Mouse (Mus musculus): ENCODE results near the gene Edf1. TPM values are rescaled to one million over a fixed set of nuclear protein-coding genes. Genes with fewer than 3 reads are reported as not detected.

The Edf1 gene
- polyA plus RNA-seq, 1 experiment: 413 TPM

GRCm38 (mm10) chr2:25578796-25579736, 21.4 kb downstream of the Edf1 start:
- H3K36me3 ChIP-seq (ENCODE audit: control insufficient read depth, insufficient read depth, low read length): peaks cover 3% of the 10 kb centered on the region
- H3K27ac ChIP-seq (ENCODE audit: insufficient read depth, low read depth, low read length): no peak overlapping the region
- H3K27me3 ChIP-seq (ENCODE audit: control insufficient read depth, insufficient read depth, low read length): peaks cover 36% of the 10 kb centered on the region
- WGBS: 13% methylated on average over 77 of the region's 77 CpGs
- no peak for TF ChIP-seq CTCF (IDR thresholded peaks at IDR 0.05; ENCODE audit: extremely low read depth, insufficient read length, insufficient replicate concordance, low read depth, low read length)
- TF ChIP-seq POLR2A (IDR thresholded peaks at IDR 0.05; ENCODE audit: low read depth, low read length): no peak
- peaks cover 32% of the 10 kb centered on the region for H3K4me1 ChIP-seq (ENCODE audit: control insufficient read depth, insufficient read depth, insufficient read length, low read length)
- peak overlapping the region; percentile 25 for H3K4me3 ChIP-seq (ENCODE audit: low read depth, low read length)

- peak overlapping the region; percentile 25 for H3K4me3 ChIP-seq (ENCODE audit: low read depth, low read length)
- peaks cover 36% of the 10 kb centered on the region for H3K27me3 ChIP-seq (ENCODE audit: control insufficient read depth, insufficient read depth, low read length)
- H3K36me3 ChIP-seq (ENCODE audit: control insufficient read depth, insufficient read depth, low read length): peaks cover 7% of the 10 kb centered on the region
- H3K4me1 ChIP-seq (ENCODE audit: control insufficient read depth, insufficient read depth, insufficient read length, low read length): peaks cover 30% of the 10 kb centered on the region
- 2% methylated on average over 27 of the region's 27 CpGs for WGBS
- H3K27ac ChIP-seq (ENCODE audit: insufficient read depth, low read depth, low read length): no peak overlapping the region
- TF ChIP-seq CTCF (IDR thresholded peaks at IDR 0.05; ENCODE audit: extremely low read depth, insufficient read length, insufficient replicate concordance, low read depth, low read length): peak; percentile 75; the same call in 1 of the 2 replicates
- TF ChIP-seq POLR2A (IDR thresholded peaks at IDR 0.05; ENCODE audit: low read depth, low read length): no peak
Measured at GRCm38 (mm10) chr2:25579737-25580460, 22.3 kb downstream of the Edf1 start.

GRCm38 (mm10) chr2:25580621-25581101, 23.0 kb downstream of the Edf1 start:
- 19% methylated on average over 6 of the region's 6 CpGs for WGBS
- TF ChIP-seq CTCF (IDR thresholded peaks at IDR 0.05; ENCODE audit: extremely low read depth, insufficient read length, insufficient replicate concordance, low read depth, low read length): no peak
- peaks cover 36% of the 10 kb centered on the region for H3K27me3 ChIP-seq (ENCODE audit: control insufficient read depth, insufficient read depth, low read length)

GRCm38 (mm10) chr2:25581294-25581864, 23.7 kb downstream of the Edf1 start, which contains the start of gene Ajm1:
TSS of gene Ajm1 (minus strand) at chr2:25581757.
- no peak within 1 kb of the TSS for H3K27ac ChIP-seq (ENCODE audit: insufficient read depth, low read depth, low read length)
- H3K4me3 ChIP-seq (ENCODE audit: low read depth, low read length): peak within 1 kb of the TSS; percentile 40
- peaks cover 36% of the 10 kb centered on the region for H3K27me3 ChIP-seq (ENCODE audit: control insufficient read depth, insufficient read depth, low read length)
- TF ChIP-seq POLR2A (IDR thresholded peaks at IDR 0.05; ENCODE audit: low read depth, low read length) (no peak), CTCF (IDR thresholded peaks at IDR 0.05; ENCODE audit: extremely low read depth, insufficient read length, insufficient replicate concordance, low read depth, low read length) (peak; percentile 85; the same call in 1 of the 2 replicates)
- 6% methylated on average over 19 of the region's 19 CpGs for whole genome bisulfite sequencing
- peaks cover 26% of the 10 kb centered on the region for H3K4me1 ChIP-seq (ENCODE audit: control insufficient read depth, insufficient read depth, insufficient read length, low read length)
- peaks cover 13% of the 10 kb centered on the region for H3K36me3 ChIP-seq (ENCODE audit: control insufficient read depth, insufficient read depth, low read length)

More at GRCm38 (mm10) chr2:25580621-25581101, 23.0 kb downstream of the Edf1 start:
- no peak overlapping the region for H3K4me3 ChIP-seq (ENCODE audit: low read depth, low read length)
- peaks cover 27% of the 10 kb centered on the region for H3K4me1 ChIP-seq (ENCODE audit: control insufficient read depth, insufficient read depth, insufficient read length, low read length)
- peaks cover 13% of the 10 kb centered on the region for H3K36me3 ChIP-seq (ENCODE audit: control insufficient read depth, insufficient read depth, low read length)
- no peak overlapping the region for H3K27ac ChIP-seq (ENCODE audit: insufficient read depth, low read depth, low read length)

- H3K4me3 ChIP-seq (ENCODE audit: low read depth, low read length): no peak overlapping the region
- H3K27me3 ChIP-seq (ENCODE audit: control insufficient read depth, insufficient read depth, low read length): peaks cover 34% of the 10 kb centered on the region
- peaks cover 17% of the 10 kb centered on the region for H3K36me3 ChIP-seq (ENCODE audit: control insufficient read depth, insufficient read depth, low read length)
- 20% methylated on average over 6 of the region's 6 CpGs for WGBS
- no peak overlapping the region for H3K27ac ChIP-seq (ENCODE audit: insufficient read depth, low read depth, low read length)
- peaks cover 26% of the 10 kb centered on the region for H3K4me1 ChIP-seq (ENCODE audit: control insufficient read depth, insufficient read depth, insufficient read length, low read length)
- TF ChIP-seq POLR2A (IDR thresholded peaks at IDR 0.05; ENCODE audit: low read depth, low read length) (no peak), CTCF (IDR thresholded peaks at IDR 0.05; ENCODE audit: extremely low read depth, insufficient read length, insufficient replicate concordance, low read depth, low read length) (no peak)
Measured at GRCm38 (mm10) chr2:25581901-25582301, 24.3 kb downstream of the Edf1 start.

DNA sequence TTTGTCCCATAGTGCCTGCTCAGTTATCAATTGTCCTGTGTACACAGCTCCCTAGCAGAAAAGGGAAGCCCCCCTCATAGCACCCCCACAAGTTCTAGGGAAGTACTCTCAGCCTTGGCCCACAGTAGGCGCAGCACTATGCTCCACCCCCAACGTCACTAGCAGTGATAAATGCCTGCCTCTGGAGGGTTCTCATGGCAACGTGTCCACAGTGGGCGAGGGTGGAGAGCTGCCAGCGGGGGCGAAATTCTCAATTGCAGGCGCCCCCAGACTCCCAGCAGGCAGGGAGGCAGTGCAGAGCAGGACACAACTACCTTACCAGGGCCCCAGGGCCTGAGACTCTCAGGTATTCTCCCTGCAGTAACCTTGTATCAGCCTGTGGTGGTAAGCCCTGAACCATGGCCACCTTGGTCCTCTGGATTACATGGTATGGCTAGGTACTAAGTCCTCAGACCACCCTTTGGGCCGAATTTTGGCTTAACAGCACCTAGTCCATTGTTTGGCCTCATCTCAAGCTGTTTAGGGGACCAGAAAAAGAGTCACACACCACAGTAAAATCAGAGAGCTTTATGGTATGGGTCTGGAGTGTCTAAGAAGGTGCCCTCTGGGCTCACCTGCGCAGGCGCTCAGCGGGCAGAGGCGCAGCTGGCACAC, 24.9 kb downstream of the Edf1 start:
- WGBS: 55% methylated on average over 12 of the region's 12 CpGs
- H3K4me3 ChIP-seq (ENCODE audit: low read depth, low read length): no peak overlapping the region
- H3K27ac ChIP-seq (ENCODE audit: insufficient read depth, low read depth, low read length): no peak overlapping the region
- peaks cover 27% of the 10 kb centered on the region for H3K27me3 ChIP-seq (ENCODE audit: control insufficient read depth, insufficient read depth, low read length)
- peaks cover 23% of the 10 kb centered on the region for H3K36me3 ChIP-seq (ENCODE audit: control insufficient read depth, insufficient read depth, low read length)
- TF ChIP-seq CTCF (IDR thresholded peaks at IDR 0.05; ENCODE audit: extremely low read depth, insufficient read length, insufficient replicate concordance, low read depth, low read length): no peak
- TF ChIP-seq POLR2A (IDR thresholded peaks at IDR 0.05; ENCODE audit: low read depth, low read length): no peak
- H3K4me1 ChIP-seq (ENCODE audit: control insufficient read depth, insufficient read depth, insufficient read length, low read length): peaks cover 22% of the 10 kb centered on the region

Data from small intestine, adult 2 months (tissue).